Mouse (Mus musculus) hindbrain, postnatal 0 days (tissue): ENCODE measurements around the gene Rnf212. TPM values are rescaled to one million over a fixed set of nuclear protein-coding genes. Genes with fewer than 3 reads are reported as not detected.
"Not testable (repeated sequence)": the region's sequence is repeated elsewhere in the genome, so short reads cannot be mapped to it uniquely, and the experiment has no call there.

Experiments
- ATAC-seq: fragments of 200-750 bp; cut with Nextera tagmentation; 2 replicates; pipeline ENCODE4 v1.8.0; 2017; ENCODE audit warnings: mild to moderate bottlenecking, moderate TSS enrichment, moderate library complexity
- DNase-seq: peaks from one replicate; pipeline ENCODE4 v3.0.0-alpha.2; 2015; ENCODE audit warnings: low spot score
- H3K27ac ChIP-seq: fragments of 300-500 bp; sonication (generic); 2 replicates; pipeline ENCODE4 v1.5.1; 2014; ENCODE audit warnings: mild to moderate bottlenecking
- H3K27me3 ChIP-seq: fragments of 300-500 bp; sonication (generic); 2 replicates; pipeline ENCODE4 v1.6.1; 2014; ENCODE audit warnings: low read length, mixed read lengths; ENCODE audit not compliant: insufficient read depth
- H3K36me3 ChIP-seq: fragments of 300-500 bp; sonication (generic); 2 replicates; pipeline ENCODE4 v1.6.1; 2014; ENCODE audit warnings: low read length, mixed read lengths; ENCODE audit not compliant: insufficient read depth
- H3K4me1 ChIP-seq: fragments of 300-500 bp; sonication (generic); 2 replicates; pipeline ENCODE4 v1.6.1; 2014; ENCODE audit warnings: antibody characterized with exemption, low read length, mixed read lengths; ENCODE audit not compliant: insufficient read depth
- H3K4me2 ChIP-seq: fragments of 300-500 bp; sonication (generic); 2 replicates; pipeline ENCODE4 v1.6.1; 2014; ENCODE audit warnings: low read depth, mild to moderate bottlenecking, low read length, moderate library complexity, mixed read lengths
- H3K4me3 ChIP-seq: fragments of 300-500 bp; sonication (generic); 2 replicates; pipeline ENCODE4 v1.5.1; 2014; ENCODE audit warnings: low read length
- H3K9ac ChIP-seq: fragments of 300-500 bp; sonication (generic); replicated peaks from 2 replicates; pipeline ENCODE4 v1.6.1; 2014; ENCODE audit warnings: mild to moderate bottlenecking, low read length, moderate library complexity, mixed read lengths
- H3K9me3 ChIP-seq: fragments of 300-500 bp; sonication (generic); 2 replicates; pipeline ENCODE4 v1.6.1; 2016; ENCODE audit warnings: low read length, mixed read lengths
- CTCF ChIP-seq: IDR thresholded peaks from 2 replicates; pipeline ENCODE4 v1.5.1; 2016; ENCODE audit warnings: antibody characterized with exemption, control low read depth, low read depth
- WGBS: fragments of 180-500 bp; shearing (Covaris S2); extraction: QIAGEN DNeasy Blood & Tissue Kit; methylation state at CpG from one replicate; pipeline ENCODE4 v1.1.7; 2014; 5-methylcytosine and 5-hydroxymethylcytosine counted together
- polyA plus RNA-seq: library from polyadenylated mRNA; unstranded; fragments of >200 nt; fragmentation: Nextera tagmentation; extraction: Ambion mirVana; gene quantifications from 2 replicates; pipeline ENCODE4 v1.2.1, GENCODE M21; 2015
- total RNA-seq: library from RNA; depleted of rRNA; stranded (reverse); fragments of >200 nt; gene quantifications from 2 replicates; pipeline ENCODE4 v1.2.3, GENCODE M21; 2014; rRNA removed

The Rnf212 gene
- total RNA-seq (not detected in 2 replicates), polyA plus RNA-seq (not detected in 2 replicates)

GRCm38 (mm10) chr5:108774630-108775306 is at the start of gene Rnf212:
Gene Rnf212, minus strand, starts transcription at chr5:108774982.
- Histone ChIP-seq H3K9ac (no peak within 1 kb of the TSS), H3K4me2 (no peak within 1 kb of the TSS), H3K27ac (no peak within 1 kb of the TSS), H3K9me3 (no peaks in the 10 kb centered on the region), H3K4me1 (no peaks in the 10 kb centered on the region), H3K27me3 (no peaks in the 10 kb centered on the region), H3K4me3 (no peak within 1 kb of the TSS), H3K36me3 (no peaks in the 10 kb centered on the region)
- ATAC-seq (no peak), DNase-seq (no peak)
- WGBS, result 81% methylated on average over 40 of the region's 40 CpGs
- TF ChIP-seq CTCF, result no peak

- no peak overlapping the region for H3K27ac ChIP-seq
- H3K4me3 ChIP-seq, result no peak overlapping the region
- WGBS, result 66% methylated on average over 2 of the region's 2 CpGs
- H3K27me3 ChIP-seq, result no peaks in the 10 kb centered on the region
- DNase-seq (peak; percentile 48), ATAC-seq (no peak)
- no peak for TF ChIP-seq CTCF
- H3K9me3 ChIP-seq, result no peaks in the 10 kb centered on the region
- no peak overlapping the region for H3K4me2 ChIP-seq
- H3K4me1 ChIP-seq, result no peaks in the 10 kb centered on the region
- H3K36me3 ChIP-seq, result no peaks in the 10 kb centered on the region
- no peak overlapping the region for H3K9ac ChIP-seq
Measured at GRCm38 (mm10) chr5:108823276-108823675, 48.5 kb upstream of the Rnf212 start.

GRCm38 (mm10) chr5:108808750-108809149 is 34.0 kb upstream of the Rnf212 start, which contains the start of gene Vmn2r8:
Gene Vmn2r8, minus strand, starts transcription at chr5:108808850.
- 76% methylated on average over 2 of the region's 2 CpGs for WGBS
- not testable (repeated sequence) for H3K9me3 ChIP-seq, ATAC-seq, H3K4me3 ChIP-seq, H3K27ac ChIP-seq, H3K4me1 ChIP-seq, H3K4me2 ChIP-seq, H3K9ac ChIP-seq, H3K27me3 ChIP-seq, DNase-seq, H3K36me3 ChIP-seq

GRCm38 (mm10) chr5:108803646-108804045 is 28.9 kb upstream of the Rnf212 start:
- DNase-seq (no peak), ATAC-seq (no peak)
- Histone ChIP-seq H3K4me1 (no peaks in the 10 kb centered on the region), H3K9ac (no peak overlapping the region), H3K27ac (no peak overlapping the region), H3K4me3 (no peak overlapping the region), H3K27me3 (no peaks in the 10 kb centered on the region), H3K4me2 (no peak overlapping the region), H3K9me3 (no peaks in the 10 kb centered on the region), H3K36me3 (no peaks in the 10 kb centered on the region)
- 50% methylated on average over 1 of the region's 1 CpGs for WGBS
- no peak for TF ChIP-seq CTCF

- not testable (repeated sequence) for H3K27me3 ChIP-seq, H3K9me3 ChIP-seq, H3K27ac ChIP-seq, H3K36me3 ChIP-seq, H3K4me1 ChIP-seq, H3K9ac ChIP-seq, H3K4me2 ChIP-seq, DNase-seq, ATAC-seq, H3K4me3 ChIP-seq
- 59% methylated on average over 2 of the region's 2 CpGs for WGBS
Measured at GRCm38 (mm10) chr5:108795263-108795662, 20.5 kb upstream of the Rnf212 start, which contains the start of gene Tmed11. Gene Tmed11, minus strand, starts transcription at chr5:108795363.

- not testable (repeated sequence) for H3K4me1 ChIP-seq, H3K9me3 ChIP-seq, H3K36me3 ChIP-seq, H3K27ac ChIP-seq, H3K4me2 ChIP-seq, H3K4me3 ChIP-seq, ATAC-seq, H3K27me3 ChIP-seq, DNase-seq, H3K9ac ChIP-seq
- peak; percentile 69 for TF ChIP-seq CTCF
- 40% methylated on average over 1 of the region's 1 CpGs for WGBS
Measured at GRCm38 (mm10) chr5:108790385-108790784, 15.6 kb upstream of the Rnf212 start.

- 84% methylated on average over 2 of the region's 2 CpGs for WGBS
- H3K27me3 ChIP-seq, result no peaks in the 10 kb centered on the region
- no peak overlapping the region for H3K4me3 ChIP-seq
- no peaks in the 10 kb centered on the region for H3K36me3 ChIP-seq
- H3K27ac ChIP-seq, result no peak overlapping the region
- H3K4me1 ChIP-seq, result no peaks in the 10 kb centered on the region
- no peaks in the 10 kb centered on the region for H3K9me3 ChIP-seq
- DNase-seq (no peak), ATAC-seq (no peak)
- H3K4me2 ChIP-seq, result no peak overlapping the region
- H3K9ac ChIP-seq, result no peak overlapping the region
- TF ChIP-seq CTCF, result no peak
Measured at GRCm38 (mm10) chr5:108760002-108760401, 14.8 kb downstream of the Rnf212 start.
